Mouse (Mus musculus): ENCODE measurements around the gene Gm21083.
"Not testable (repeated sequence)": the region's sequence is repeated elsewhere in the genome, so short reads cannot be mapped to it uniquely, and the experiment has no call there.

Gene Gm21083

GRCm38 (mm10) chr5:15628136-15628535 is 51.0 kb downstream of the Gm21083 start:
- not testable (repeated sequence) for DNase-seq (ENCODE audit: low spot score in 2 of 2)

- not testable (repeated sequence) for DNase-seq (ENCODE audit: low spot score in 2 of 2)
Measured at GRCm38 (mm10) chr5:15630068-15630467, 52.9 kb downstream of the Gm21083 start.

All from urinary bladder, adult 18-20 months (tissue).